Mouse (Mus musculus) cerebellum, adult 9-10 months (tissue): ENCODE data around the gene Med21.

Experiments used
- DNase-seq: peaks from one replicate; pipeline ENCODE4 v3.0.0; 2022

The Med21 gene

DNA sequence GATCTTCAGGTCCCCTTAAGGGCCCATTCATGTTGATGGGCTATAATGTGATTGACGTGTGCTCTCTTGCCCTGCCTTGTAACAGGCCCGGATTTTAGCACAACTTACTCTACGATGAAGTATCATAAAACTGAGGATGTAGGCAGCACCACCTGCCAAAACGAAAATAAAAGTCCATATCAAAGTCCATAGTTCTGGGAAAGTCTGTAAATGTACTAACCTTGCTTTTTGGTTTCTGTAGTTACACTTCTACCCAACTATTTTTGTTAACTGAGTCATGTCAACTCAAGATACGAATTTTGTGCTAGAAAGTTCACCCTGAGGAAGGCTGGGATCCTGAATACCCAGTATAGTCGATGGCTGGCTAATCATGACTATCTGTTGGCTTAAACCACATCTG is 1.4 kb upstream of the Med21 start:
- DNase-seq: no peak

DNA sequence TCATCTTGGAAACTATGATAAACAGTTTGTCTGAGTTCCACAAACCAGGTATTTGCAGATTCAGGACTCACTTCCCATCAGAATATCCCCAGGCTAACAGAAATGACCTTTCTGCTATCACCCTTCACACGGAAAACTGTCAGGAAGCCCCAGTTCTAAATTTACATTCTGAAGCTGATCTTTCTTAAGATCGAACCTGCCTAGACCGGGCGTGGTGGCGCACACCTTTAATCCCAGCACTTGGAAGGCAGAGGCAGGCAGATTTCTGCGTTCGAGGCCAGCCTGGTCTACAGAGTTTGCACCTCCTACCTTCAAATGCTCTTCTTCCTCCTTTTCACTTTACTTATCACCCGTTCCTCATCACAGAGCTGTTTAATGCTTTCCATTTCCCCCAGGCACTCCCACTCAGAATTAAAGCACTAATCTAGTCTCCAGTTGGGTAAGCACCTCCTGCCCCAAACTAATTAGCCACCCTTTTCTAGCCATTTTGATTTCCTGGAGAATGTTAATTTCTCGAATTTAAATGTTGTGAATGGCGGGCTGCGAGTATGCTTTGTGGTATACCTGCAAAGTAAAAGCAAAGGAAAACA is 631 bp upstream of the Med21 start:
- no peak for DNase-seq

DNA sequence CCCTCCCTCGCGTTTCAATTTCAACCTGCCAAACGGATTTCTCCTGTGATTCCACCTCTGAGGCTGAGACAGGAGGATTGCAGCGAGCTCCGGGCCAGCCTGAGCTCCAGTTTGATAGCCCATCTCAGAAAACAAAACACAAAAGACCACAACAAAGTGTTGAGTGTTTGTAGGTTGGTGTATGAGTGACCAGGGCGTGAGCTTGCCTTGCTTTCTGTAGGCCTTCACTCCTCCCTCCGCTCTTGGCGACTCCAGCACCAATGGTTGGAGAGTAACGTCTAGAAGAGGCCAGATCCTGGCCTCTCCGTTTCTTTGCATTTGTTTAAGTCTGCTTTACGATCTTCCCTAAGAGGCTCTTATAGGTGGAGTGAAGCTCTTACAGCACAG is 830 bp downstream of the Med21 start:
- no peak for DNase-seq

DNA sequence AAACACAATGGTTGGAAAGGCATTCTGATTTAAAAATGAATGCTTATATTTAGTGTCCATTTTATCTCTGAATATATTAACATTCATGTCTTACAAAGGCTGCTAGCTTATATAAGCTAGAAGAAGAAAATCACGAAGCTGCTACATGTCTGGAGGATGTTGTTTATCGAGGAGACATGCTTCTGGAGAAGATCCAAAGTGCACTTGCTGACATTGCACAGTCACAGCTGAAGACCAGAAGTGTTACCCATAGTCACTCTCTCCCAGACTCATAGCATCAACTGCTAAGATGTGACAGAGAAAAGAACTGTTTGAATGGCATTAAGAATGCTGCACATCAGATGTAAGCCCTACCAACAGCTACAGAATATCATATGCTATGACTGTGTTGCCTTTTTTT is 7.7 kb downstream of the Med21 start:
- no peak for DNase-seq

DNA sequence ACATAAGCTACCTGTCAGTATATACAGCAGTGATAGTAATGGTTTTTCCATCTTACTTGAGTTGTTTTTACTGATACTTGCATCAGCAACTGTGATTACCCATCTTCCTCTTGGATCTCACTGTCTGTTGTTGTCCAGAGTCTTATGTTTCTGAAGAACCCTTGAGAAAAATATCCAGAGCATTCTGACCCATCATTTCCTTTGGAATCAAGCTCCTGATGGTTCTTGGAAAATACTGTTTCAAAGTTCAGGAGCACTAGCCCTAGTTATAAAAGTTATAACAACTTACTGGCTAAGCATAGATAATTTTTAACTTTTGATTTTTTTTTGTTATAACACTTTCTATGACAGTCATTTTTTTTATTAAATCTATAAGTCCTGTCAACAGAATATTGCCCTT is 9.1 kb downstream of the Med21 start:
- DNase-seq: no peak

DNA sequence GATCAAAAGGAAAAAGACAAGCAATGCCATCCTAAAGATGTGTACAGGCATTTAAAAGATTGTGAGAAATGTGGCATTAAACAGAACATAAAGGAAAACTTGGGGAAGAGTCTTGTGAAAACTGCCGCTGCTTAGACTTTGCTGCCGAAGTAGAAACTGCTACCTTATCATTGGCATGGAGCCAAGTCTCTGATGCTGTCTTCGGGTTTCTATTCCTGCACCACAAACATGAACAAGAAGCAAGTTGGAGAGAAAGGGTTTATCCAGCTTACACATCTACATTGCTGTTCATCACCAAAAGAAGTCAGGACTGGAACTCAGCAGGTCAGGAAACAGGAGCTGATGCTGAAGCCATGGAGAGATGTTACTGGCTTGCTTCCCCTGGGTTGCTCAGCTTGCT is 10.8 kb downstream of the Med21 start:
- no peak for DNase-seq

DNA sequence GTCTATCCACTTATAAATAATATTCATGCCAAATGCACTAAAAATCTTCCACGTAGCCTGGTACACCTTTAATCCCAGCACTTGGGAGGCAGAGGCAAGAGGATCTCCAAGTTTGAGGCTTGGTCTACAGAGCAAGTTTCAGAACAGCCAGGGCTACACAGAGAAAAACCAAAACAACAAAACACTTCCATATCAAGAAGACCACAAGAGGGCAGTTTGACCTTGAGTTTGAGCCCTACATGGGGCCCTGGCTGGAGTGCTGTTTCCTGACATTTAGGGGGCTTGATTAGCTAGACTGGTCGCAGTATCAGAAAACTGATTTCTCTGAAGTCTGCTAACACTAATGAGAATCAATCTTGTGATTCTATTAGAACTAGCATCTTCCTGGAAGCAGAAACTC is 18.2 kb downstream of the Med21 start:
- DNase-seq: no peak

DNA sequence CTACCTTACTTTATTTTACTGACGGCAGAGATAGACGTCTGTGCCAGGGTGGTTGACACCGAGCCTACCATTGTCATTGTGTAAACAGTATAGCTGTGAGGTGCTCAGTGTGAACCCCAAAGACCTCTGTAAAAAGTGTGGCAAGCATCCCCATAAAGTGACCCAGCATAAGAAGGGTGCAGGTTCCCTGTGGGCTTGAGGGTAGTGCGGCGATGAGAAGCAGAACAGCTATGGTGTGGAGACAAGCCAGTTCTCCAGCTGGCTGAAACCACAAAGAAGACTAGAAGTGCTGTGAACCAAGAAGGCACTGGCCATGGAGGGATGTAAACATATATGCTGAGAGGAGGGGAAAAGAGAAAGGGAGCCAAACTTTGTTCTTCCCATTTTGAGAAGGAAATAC is 19.3 kb downstream of the Med21 start:
- no peak for DNase-seq

DNA sequence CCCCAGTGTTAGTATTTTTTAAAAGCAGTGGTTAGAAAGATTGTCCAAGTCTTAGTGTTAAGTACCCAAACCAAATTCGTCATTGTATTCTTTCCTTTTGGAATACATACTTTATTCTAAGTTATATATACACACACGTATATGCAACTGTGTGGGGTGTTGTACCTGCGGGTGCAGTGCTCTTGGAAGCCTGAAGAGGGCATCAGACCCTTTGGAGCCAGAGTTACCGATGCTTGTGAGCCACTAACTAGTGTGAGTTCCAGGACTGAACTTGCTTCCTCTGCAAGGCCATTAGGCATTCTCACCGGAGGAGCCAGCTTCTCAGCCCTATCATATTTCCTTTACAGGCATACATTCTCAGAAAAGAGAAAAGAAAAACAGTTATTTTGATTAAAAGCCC is 20.3 kb downstream of the Med21 start:
- DNase-seq: peak; percentile 13

DNA sequence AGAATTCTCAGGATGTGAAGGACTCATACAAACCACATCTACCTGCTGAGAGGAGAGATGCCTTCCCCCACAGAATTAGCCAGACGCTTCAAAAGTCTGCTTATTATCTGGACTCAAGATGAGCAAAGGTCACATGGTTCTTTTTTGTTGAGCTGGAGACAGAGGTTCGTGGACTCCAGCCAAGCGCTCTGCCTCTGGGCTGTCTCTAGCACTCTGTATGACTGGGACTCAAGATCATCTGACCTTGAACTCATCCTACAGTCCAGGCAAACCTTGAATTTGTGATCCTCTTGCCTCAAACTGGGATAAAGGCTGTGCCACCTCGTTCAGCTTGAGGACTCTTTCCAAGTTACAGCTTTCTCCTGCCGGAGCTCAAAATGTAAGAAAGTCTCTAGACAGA is 21.8 kb downstream of the Med21 start:
- DNase-seq: no peak

DNA sequence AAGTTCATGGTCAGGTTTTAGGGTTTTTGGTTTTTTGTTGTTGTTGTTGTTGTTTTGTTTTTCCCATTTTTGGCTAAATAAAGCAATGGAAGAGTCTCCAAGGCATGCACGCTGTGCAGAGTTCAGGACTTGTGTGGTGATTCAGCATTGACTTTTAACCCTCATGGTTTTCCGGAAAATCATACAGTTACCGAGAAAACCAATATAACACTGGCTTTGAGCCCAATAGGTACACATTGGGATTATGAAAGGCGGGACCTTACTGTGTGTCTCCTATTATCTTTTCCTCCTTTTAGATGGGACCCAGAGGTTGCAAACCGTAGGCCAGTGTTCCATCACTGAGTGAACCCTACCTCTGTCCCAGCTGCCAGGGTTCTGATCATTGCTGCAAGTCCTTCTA is 22.6 kb downstream of the Med21 start:
- DNase-seq: no peak

DNA sequence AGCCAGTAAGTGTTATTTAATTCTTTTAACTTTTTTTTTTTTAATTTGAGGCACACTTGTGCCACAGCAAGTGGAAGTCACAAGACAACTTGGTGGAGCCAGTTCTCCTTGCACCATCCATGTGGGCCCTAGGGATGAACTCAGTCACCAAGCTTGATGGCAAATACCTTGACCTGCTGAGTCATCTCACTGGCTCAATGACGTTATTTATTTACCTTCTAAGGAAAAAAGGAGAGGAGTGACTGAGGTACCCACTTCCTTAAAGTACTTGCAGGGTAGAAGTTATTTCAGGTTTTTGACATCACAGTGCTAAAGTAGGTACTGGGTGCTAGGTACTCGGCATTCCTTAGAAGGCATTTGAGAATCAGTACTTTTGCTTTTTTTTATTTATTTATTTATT is 23.1 kb downstream of the Med21 start:
- DNase-seq: no peak

DNA sequence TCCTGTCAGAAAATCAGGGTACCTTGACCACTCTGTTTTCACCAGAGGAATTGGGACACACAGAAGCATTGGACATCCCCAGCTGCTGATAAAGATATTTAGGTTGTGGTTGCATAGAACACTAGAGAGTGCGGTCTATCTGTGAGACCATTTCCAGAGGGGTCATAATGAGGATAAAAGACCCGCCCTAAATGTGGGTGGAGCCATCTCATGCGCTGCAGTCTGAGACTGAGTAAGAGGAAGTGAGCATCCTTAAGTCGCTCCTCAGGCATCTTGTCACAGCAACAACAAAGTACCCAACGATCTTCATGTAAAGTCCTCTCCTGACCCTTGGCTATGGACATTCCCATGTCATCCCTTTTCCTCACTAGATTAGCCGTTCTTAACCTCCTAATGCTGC is 24.5 kb downstream of the Med21 start:
- no peak for DNase-seq

DNA sequence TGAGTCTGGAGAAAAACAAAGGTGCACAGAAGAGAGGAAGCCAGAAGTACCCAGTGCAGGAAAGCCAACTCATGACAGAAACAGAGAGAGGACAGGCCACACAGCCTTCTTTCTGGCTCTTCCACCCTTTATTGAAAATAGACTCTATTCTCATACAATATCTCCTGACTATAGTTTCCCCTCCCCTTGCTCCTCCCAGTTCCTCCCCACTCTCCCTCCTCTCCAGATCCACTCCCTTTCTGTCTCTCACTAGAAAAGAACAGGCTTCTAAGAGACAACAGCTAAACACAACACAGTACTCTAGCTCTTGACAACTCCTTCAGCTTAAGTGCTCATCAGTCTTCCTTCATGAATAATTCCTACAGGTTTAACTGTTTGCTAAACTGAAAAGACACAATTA is 26.3 kb downstream of the Med21 start:
- no peak for DNase-seq

DNA sequence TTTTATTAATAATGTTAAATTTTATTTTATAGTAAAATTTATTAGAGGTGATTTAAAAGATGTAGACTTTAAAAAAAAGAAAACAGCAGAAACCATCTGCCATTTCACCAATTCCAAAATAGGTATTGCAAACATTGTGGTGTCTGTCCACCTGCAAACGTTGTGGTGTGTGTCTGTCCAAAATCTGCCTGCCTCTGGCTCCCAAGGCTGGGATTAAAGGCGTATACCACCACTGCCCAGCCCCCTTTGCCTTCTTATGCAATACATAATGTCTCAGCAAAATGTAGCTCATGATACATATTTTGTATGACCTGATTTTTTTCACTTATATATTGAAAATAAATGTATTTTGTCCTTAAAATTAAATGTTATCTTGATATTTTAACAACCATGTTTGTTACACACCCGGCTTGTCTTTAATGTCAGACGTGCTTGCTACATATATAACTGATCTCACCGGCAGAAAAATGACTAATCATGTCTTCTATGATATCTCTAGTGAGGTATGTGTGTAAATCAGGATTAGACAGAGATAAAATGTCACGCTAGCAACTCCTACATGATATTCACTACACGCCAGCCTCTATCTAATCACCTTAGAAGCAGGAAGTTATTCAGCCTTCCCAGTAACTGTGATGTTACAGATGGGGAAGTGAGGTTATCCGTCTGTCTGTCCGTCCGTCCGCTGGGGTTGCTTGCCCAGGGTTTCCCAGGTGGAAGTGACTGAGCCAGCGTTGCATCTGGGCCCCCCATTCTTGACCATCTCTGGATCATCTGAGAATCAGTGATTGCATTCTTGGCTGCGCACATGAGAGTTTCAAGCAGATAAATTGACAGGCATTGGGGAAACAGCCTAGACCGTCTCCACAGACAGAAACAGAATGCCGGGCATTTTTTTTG is 28.9 kb downstream of the Med21 start:
- DNase-seq: no peak

DNA sequence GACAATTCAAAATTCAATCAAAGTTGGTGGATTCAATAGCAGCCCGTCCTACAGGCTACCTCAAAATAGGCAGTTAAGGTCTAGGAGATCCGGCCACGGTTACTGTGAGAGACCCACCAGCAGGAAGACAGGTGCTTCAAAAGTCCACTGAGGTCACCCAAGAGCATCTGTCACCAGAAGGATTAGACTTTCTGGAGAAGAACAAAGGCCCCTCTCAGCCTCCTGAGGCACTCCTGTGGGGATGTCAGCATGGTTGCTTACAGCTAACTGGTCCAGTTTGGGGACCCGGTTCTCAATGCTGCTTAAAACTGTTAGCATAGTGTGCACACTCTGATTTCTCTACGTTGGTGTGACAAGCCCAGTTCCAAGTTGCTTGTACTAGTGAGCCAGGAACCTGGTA is 29.8 kb downstream of the Med21 start:
- no peak for DNase-seq

DNA sequence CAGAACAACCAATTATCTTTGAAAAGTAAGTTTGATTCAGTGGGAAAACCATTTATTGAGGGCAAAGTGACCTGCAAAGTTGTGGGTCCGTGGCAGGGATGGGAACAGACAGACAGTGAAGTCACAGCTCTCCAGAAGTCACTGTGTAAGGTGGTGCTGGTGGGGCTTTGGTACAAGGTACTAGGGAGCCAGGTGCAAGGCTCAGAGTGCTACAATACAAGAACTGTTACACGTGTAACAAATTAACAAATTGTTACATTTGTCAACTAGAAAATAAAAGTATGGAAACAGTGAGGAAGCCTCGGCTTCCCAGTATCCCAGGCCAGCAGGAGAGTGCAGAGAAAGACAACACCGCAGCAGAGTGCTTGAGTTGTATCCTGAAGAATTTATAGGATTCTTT is 31.3 kb downstream of the Med21 start:
- DNase-seq: no peak

DNA sequence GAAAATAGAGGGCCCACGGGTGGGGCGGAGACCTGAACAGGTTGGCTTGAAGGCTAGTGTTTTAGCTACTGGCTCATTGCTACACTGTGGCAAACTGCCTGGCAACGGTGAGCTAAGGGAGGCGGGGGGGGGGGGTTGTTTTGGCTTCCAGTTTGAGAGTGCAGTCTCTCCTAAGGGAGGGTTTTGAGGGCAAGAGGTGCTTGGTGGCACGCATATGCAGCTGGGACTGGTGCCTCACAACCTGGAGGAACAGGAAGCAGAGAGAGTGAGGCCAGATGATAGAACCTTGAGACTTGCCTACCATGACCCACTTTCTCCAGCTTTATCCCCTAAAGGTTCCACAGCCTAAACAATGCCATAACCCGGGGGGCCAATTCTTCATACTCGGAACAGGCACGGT is 32.1 kb downstream of the Med21 start:
- DNase-seq: no peak

DNA sequence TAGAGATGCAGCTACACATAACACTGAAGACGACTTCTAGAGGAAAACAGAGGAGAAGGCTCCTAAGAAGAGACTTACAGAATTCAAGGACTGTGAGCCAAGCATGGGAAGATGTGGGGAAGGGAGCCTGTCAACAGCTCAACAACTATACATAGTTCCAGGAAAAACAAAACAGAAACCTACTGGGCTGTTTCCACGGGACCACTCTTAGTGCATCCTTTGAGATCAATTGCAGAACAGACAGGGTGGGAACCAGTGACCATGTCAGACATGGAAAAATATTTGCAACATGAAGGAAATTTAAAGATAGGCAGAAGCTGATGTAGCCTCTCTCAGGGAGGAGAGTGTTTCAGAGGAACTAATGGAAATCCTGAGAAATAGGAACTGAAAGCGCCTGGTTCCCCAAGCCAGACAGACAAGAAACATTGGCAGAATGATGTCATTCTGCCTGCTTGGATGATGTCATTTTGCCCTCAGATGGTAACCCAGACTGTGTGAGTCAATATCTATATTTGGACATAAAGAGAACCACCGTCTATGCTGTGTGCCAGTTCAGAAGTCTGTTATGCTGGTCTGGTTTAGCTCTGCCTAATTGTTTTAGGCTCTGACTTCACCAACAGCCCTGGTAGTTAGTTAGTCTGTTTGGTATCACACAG is 32.7 kb downstream of the Med21 start:
- DNase-seq: no peak

DNA sequence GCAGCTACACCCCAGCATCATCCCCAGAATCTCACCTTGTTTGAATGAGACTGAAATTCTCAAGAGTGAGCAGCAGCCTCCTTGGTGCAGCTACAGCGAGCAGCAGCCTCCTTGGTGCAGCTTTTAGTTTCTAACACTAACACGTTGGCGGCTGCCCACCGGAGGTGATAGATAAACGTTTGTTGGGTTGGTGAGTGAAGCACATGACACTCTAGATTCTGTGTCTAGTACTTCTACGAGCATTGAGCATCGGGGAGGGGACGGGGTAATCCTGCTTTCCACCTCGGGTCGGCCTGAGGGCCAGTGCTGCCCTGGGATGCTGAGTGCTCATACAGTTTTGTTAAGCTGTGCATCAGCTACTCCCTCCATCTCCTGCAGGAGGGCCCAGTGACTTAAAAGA is 34.6 kb downstream of the Med21 start:
- DNase-seq: no peak

DNA sequence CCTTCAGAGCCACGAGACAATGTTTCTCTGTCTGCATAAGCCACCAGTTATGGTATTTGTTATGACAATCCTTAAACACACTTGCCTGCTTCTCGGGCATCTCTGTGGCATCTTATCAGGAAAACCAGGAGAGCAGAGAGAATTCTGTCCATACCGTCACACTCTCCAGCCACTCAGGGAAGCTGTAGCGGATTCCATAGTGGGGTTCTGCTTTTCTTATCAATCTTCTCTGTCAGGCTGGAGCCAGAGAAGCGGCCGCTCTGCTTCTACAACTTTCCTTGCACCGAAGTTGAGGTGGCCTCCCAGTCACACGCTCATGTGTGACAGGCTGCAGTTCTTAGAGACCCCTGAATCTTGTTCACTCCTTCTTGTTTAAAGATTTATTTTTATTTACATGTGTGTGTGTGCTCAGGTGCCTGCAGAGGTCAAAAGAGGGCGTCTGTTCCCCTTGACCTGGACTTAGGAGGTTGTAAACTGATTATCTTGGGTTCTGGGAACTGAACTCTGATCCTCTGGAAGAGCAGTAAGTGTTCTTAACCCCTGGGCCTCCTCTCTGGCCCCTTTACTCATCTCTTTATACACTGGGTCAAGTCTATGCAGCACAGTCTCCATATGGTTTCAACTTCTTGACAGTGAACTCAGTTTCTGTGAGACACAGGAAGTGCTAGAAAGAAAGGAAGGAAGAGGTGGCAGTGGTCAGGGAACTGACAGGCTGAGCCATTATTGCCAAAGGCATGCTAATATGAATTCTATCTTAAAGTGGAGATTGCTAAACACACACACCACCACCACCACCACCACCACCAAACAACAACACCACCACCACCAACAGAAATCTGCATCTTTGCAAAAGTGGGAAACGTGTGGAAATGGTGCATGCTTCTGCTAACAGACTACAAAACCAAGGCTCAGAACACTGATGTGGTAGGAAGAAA is 36.1 kb downstream of the Med21 start:
- DNase-seq: no peak

DNA sequence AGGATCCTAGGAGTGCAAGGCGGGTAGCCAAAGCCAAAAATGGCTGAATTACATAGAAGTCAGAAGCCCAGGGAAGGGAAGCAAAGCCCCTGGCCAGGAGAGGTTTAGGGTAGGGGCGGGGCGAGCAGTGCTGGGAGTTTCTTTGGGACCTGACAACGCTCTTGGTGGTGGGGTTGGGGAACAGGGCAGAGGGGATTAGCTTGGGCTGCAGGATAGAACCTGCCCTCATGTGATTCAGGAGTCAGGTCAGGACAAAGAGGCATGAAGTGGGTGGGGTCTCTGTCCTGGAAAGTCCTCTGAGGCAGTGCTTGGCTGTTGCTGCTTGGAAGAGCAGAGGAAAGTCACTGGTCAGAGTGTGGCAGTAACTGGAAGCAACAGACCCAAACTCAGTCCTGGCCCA is 41.5 kb downstream of the Med21 start:
- no peak for DNase-seq

DNA sequence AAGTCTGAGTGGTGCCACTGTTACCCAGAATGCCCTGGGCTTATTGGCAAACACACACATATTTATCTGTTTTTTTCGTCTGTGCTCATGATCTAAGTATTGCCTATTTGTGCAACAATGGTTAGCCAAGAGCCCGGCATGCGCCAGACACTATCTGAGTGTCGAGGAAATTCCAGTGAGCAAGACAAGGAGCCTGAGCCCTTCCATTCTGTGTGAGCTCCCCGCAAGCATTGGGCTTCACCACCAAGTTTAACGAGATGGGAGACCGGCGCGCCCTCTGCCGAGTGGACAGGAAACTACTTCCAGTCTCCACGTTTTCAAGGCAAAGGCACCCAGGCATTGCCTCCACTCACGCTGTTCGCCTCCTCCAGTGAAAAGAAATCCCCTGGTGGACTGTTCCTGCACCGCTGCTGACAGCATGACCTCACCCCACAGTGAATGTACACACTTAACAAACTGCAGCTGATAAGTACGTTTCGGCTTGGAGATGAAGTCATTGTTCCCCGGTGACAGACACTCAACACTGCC is 43.5 kb downstream of the Med21 start:
- no peak for DNase-seq
